Mouse (Mus musculus) granulocyte monocyte progenitor cell, adult 5-6 weeks (primary cell): ENCODE measurements around the gene Cbs. TPM values are rescaled to one million over a fixed set of nuclear protein-coding genes. Genes with fewer than 3 reads are reported as not detected.

ENCODE experiments used
- ATAC-seq: replicated peaks from 2 replicates; pipeline ENCODE4 v1.8.0; 2016; ENCODE audit warnings: mild to moderate bottlenecking, moderate TSS enrichment, inconsistent platforms; ENCODE audit not compliant: poor library complexity, severe bottlenecking
- total RNA-seq, 2 experiments: library from RNA; stranded (forward) in 1 of 2; stranded (reverse) in 1 of 2; fragments of 200-712, 200-1000 nt in 1 of 2; fragments of >200 nt in 1 of 2; fragmentation: Nextera tagmentation in 1 of 2; gene quantifications; 2 replicates each; pipeline ENCODE4 v1.2.3; 2014 to 2017

The Cbs gene
- total RNA-seq (2014; fragmentation: Nextera tagmentation) (0.28 and 4.8 TPM in 2 replicates), total RNA-seq (2017) (0.57 and 0.99 TPM in 2 replicates)

- peak; percentile 76 for ATAC-seq
These were observed at the start of gene Cbs for GRCm38 (mm10) chr17:31636942-31637811. TSS of gene Cbs (minus strand) at chr17:31637238.

- no peak for ATAC-seq
These were observed 49.2 kb upstream of the Cbs start for GRCm38 (mm10) chr17:31686225-31686564.

- peak; percentile 84 for ATAC-seq
These were observed 48.6 kb upstream of the Cbs start for GRCm38 (mm10) chr17:31685514-31686224.

GRCm38 (mm10) chr17:31680450-31680849 lies 43.4 kb upstream of the Cbs start:
- peak; percentile 74 for ATAC-seq

GRCm38 (mm10) chr17:31677507-31677906 lies 40.5 kb upstream of the Cbs start, which contains the start of gene Cryaa:
TSS of gene Cryaa (plus strand) at chr17:31677807.
- no peak for ATAC-seq

- no peak for ATAC-seq
These were observed 37.4 kb upstream of the Cbs start for GRCm38 (mm10) chr17:31674426-31674825.

GRCm38 (mm10) chr17:31672279-31672678 lies 35.2 kb upstream of the Cbs start:
- peak; percentile 25; the same call in 1 of the 2 replicates for ATAC-seq

- ATAC-seq, result no peak
These were observed 34.7 kb upstream of the Cbs start for GRCm38 (mm10) chr17:31671698-31672097.

GRCm38 (mm10) chr17:31670163-31670562 lies 33.1 kb upstream of the Cbs start:
- ATAC-seq, result no peak

GRCm38 (mm10) chr17:31668306-31668705 lies 31.3 kb upstream of the Cbs start:
- no peak for ATAC-seq

- ATAC-seq, result peak; percentile 96
These were observed 27.7 kb upstream of the Cbs start for GRCm38 (mm10) chr17:31664760-31665159.

- no peak for ATAC-seq
These were observed 25.8 kb upstream of the Cbs start for GRCm38 (mm10) chr17:31662855-31663254.

- ATAC-seq, result no peak
These were observed 23.7 kb upstream of the Cbs start for GRCm38 (mm10) chr17:31660661-31661250.

GRCm38 (mm10) chr17:31658468-31659185 lies 21.6 kb upstream of the Cbs start, which contains the start of gene U2af1:
TSS of gene U2af1 (minus strand) at chr17:31658892.
- peak; percentile 98 for ATAC-seq

- no peak for ATAC-seq
These were observed 21.1 kb upstream of the Cbs start for GRCm38 (mm10) chr17:31658136-31658467.

- no peak for ATAC-seq
These were observed 20.3 kb upstream of the Cbs start for GRCm38 (mm10) chr17:31657141-31657983.

GRCm38 (mm10) chr17:31656682-31657081 lies 19.6 kb upstream of the Cbs start:
- ATAC-seq, result no peak

GRCm38 (mm10) chr17:31655366-31655765 lies 18.3 kb upstream of the Cbs start:
- ATAC-seq, result no peak

GRCm38 (mm10) chr17:31653277-31653676 lies 16.2 kb upstream of the Cbs start:
- ATAC-seq, result no peak

- no peak for ATAC-seq
These were observed 15.1 kb upstream of the Cbs start for GRCm38 (mm10) chr17:31652152-31652551.
